Mouse (Mus musculus) heart, embryonic 11.5 days (tissue): ENCODE results near the gene Gm7138. TPM values are rescaled to one million over a fixed set of nuclear protein-coding genes. Genes with fewer than 3 reads are reported as not detected.
"Not testable (repeated sequence)": the region's sequence is repeated elsewhere in the genome, so short reads cannot be mapped to it uniquely, and the experiment has no call there.

ENCODE experiments used
- ATAC-seq: fragments of 200-750 bp; cut with Nextera tagmentation; replicated peaks from 2 replicates; pipeline ENCODE4 v1.8.0; 2017; ENCODE audit warnings: moderate library complexity; ENCODE audit not compliant: insufficient number of reproducible peaks, low FRiP score, low TSS enrichment
- H3K27ac ChIP-seq: fragments of 300-500 bp; sonication (generic); 2 replicates; pipeline ENCODE4 v1.5.1; 2014; ENCODE audit warnings: mild to moderate bottlenecking, low read depth, low read length
- H3K27me3 ChIP-seq: fragments of 300-500 bp; sonication (generic); 2 replicates; pipeline ENCODE4 v1.6.1; 2014; ENCODE audit warnings: mild to moderate bottlenecking, low read length, mixed read lengths; ENCODE audit not compliant: control insufficient read depth, insufficient read depth
- H3K36me3 ChIP-seq: fragments of 300-500 bp; sonication (generic); 2 replicates; pipeline ENCODE4 v1.6.1; 2014; ENCODE audit warnings: mild to moderate bottlenecking, low read length, moderate library complexity, mixed read lengths; ENCODE audit not compliant: control insufficient read depth, insufficient read depth
- H3K4me1 ChIP-seq: fragments of 300-500 bp; sonication (generic); 2 replicates; pipeline ENCODE4 v1.6.1; 2014; ENCODE audit warnings: low read length; ENCODE audit not compliant: control insufficient read depth, insufficient read depth
- H3K4me2 ChIP-seq: fragments of 300-500 bp; sonication (generic); 2 replicates; pipeline ENCODE4 v1.6.1; 2014; ENCODE audit warnings: mild to moderate bottlenecking, moderate library complexity
- H3K4me3 ChIP-seq: fragments of 300-500 bp; sonication (generic); 2 replicates; pipeline ENCODE4 v1.5.1; 2014; ENCODE audit warnings: low read depth, low read length
- H3K9ac ChIP-seq: fragments of 300-500 bp; sonication (generic); 2 replicates; pipeline ENCODE4 v1.6.1; 2014; ENCODE audit warnings: mild to moderate bottlenecking, low read depth, low read length, moderate library complexity
- H3K9me3 ChIP-seq: fragments of 300-500 bp; sonication (generic); replicated peaks from 2 replicates; pipeline ENCODE4 v1.6.1; 2016; ENCODE audit warnings: low read length; ENCODE audit not compliant: control insufficient read depth
- WGBS: fragments of 180-500 bp; shearing (Covaris S2); extraction: QIAGEN DNeasy Blood & Tissue Kit; methylation state at CpG from one replicate; pipeline ENCODE4 v1.1.7; 2014; ENCODE audit not compliant: insufficient replicate concordance; 5-methylcytosine and 5-hydroxymethylcytosine counted together
- polyA plus RNA-seq: library from polyadenylated mRNA; unstranded; fragments of >200 nt; fragmentation: Nextera tagmentation; extraction: Ambion mirVana; gene quantifications from 2 replicates; pipeline ENCODE4 v1.2.1, GENCODE M21; 2014

Gm7138 gene
- polyA plus RNA-seq, 1 experiment from 2014 or later = not detected

DNA sequence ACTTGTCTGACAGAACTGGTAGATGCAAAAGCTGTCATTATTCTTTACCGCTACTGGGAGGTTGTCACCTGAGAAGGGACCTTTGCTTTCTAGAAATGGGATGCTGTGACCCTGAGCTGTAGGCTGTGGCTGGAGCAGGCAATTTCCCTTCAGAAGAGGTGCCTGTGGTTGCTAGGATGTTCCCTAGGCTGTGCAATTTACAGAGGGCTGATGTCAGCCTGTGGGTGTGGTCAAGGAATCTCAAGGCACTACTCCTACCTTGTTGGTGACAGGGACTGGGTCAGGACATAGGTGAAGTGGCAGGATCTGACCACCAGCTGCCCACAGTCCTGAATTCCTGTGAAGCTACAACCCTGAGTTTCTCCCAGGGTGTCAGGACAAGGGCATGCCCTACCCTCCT is 7.0 kb downstream of the Gm7138 start:
- Histone ChIP-seq H3K27ac (no peak overlapping the region), H3K4me3 (no peak overlapping the region), H3K27me3 (no peaks in the 10 kb centered on the region), H3K9me3 (no peaks in the 10 kb centered on the region), H3K4me1 (no peaks in the 10 kb centered on the region), H3K4me2 (no peak overlapping the region), H3K9ac (no peak overlapping the region), H3K36me3 (no peaks in the 10 kb centered on the region)
- 68% methylated on average over 1 of the region's 1 CpGs for WGBS
- ATAC-seq = no peak

DNA sequence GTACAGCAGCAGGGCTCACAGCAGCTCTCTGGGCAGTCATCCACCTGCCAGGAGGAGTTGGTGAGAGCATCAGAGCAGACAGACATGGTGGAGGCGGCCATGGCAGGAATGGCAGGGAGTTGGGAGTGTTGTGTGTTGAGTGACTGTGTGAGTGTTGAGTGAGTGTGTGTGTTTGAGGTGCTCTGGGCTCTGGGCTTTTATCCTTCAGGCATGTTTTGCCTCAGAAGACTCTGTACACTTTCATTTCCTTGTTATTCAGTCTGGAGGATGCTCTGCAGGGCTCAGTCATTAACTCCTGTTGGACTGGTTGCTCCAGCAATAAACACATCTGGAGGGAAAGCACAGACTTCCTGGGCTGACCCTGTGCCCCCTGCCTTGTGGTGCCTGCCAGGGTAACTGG is 17.2 kb downstream of the Gm7138 start, which contains the start of gene Gm3233:
Gene Gm3233 (minus strand): TSS at position 101 of the 400 bp plus-strand sequence.
- ATAC-seq, H3K36me3 ChIP-seq, H3K4me2 ChIP-seq, H3K27ac ChIP-seq, H3K4me3 ChIP-seq, H3K9ac ChIP-seq, H3K27me3 ChIP-seq, H3K9me3 ChIP-seq, H3K4me1 ChIP-seq: not testable (repeated sequence)
- no CpG with 5 or more reads among the region's 1 CpGs for WGBS

DNA sequence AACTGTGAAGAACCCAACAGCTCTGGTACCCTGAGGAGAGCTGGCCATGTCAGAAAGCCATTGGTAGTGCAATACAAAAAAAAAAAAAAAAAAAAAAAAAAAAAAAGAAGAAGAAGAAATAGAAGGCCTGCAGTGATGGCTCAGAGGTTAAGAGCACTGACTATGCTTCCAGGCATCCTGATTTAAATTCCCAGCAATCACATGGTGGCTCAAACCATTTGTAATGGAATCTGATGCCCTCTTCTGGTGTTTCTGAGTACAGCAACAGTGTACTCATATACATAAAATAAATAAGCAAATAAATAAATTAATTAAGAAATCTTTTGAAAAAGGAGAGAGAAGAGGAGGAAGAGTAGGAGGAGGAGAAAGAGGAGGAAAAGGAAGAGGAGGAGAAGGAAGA is 23.3 kb downstream of the Gm7138 start:
- H3K9me3 ChIP-seq = no peaks in the 10 kb centered on the region
- no peak overlapping the region for H3K4me3 ChIP-seq
- H3K36me3 ChIP-seq = no peaks in the 10 kb centered on the region
- no peak overlapping the region for H3K4me2 ChIP-seq
- H3K27ac ChIP-seq = no peak overlapping the region
- H3K27me3 ChIP-seq = no peaks in the 10 kb centered on the region
- ATAC-seq = no peak
- H3K9ac ChIP-seq = no peak overlapping the region
- no peaks in the 10 kb centered on the region for H3K4me1 ChIP-seq

DNA sequence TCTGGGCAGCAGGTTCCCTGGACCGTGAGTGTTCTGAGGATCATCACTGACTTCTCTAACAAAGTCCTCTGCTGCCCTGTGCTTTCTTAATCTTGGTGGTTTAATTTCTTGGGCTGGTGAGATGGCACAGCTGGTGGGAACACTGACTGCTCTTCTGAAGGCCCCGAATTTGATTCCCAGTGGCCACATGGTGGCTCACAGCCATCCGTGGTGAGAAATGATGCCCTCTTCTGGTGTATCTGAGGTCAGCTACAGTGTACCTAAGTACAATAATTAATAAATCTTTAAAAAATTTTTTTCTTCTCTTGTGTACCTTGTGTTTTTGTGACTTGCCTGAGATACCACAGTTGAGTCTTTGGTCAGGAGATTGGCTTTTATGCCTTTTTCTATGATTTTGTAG is 24.4 kb downstream of the Gm7138 start:
- not testable (repeated sequence) for H3K27ac ChIP-seq, H3K4me1 ChIP-seq, H3K9ac ChIP-seq, ATAC-seq, H3K4me2 ChIP-seq, H3K36me3 ChIP-seq, H3K4me3 ChIP-seq, H3K27me3 ChIP-seq, H3K9me3 ChIP-seq
- 47% methylated on average over 3 of the region's 3 CpGs for WGBS

DNA sequence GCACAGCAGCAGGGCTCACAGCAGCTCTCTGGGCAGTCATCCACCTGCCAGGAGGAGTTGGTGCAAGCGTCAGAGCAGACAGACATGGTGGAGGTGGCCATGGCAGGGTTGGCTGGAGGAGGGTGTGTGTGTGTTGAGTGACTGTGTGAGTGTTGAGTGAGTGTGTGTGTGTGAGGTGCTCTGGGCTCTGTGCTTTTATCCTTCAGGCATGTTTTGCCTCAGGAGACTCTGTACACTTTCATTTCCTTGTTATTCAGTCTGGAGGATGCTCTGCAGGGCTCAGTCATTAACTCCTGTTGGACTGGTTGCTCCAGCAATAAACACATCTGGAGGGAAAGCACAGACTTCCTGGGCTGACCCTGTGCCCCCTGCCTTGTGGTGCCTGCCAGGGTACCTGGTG is 25.5 kb downstream of the Gm7138 start, which contains the start of gene Gm9736:
Gene Gm9736 (minus strand): TSS at position 101 of the 400 bp plus-strand sequence.
- not testable (repeated sequence) for H3K4me2 ChIP-seq, H3K4me1 ChIP-seq, H3K27me3 ChIP-seq, ATAC-seq, H3K4me3 ChIP-seq, H3K36me3 ChIP-seq, H3K9me3 ChIP-seq, H3K9ac ChIP-seq, H3K27ac ChIP-seq
- 46% methylated on average over 1 of the region's 1 CpGs for WGBS

DNA sequence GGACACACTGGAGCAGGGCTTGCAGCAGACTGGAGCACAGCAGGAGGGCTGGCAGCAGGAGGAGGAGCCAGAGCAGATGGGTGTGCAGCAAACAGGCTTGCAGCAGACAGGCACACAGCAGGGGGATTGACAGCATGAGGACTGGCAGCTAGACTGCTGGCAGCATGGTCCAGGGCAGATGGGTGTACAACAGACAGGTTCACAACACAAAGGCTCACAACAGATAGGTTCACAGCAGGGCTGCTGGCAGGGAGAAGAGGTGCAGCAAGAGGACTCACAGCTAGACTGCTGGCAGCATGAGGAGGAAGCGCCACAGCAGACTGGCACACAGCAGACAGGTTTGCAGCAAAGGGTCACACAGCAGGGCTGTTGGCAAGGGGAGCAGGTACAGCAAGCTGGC is 26.1 kb downstream of the Gm7138 start:
- ATAC-seq, H3K4me3 ChIP-seq, H3K9me3 ChIP-seq, H3K4me2 ChIP-seq, H3K4me1 ChIP-seq, H3K27me3 ChIP-seq, H3K27ac ChIP-seq, H3K9ac ChIP-seq, H3K36me3 ChIP-seq: not testable (repeated sequence)
- 65% methylated on average over 1 of the region's 1 CpGs for WGBS

DNA sequence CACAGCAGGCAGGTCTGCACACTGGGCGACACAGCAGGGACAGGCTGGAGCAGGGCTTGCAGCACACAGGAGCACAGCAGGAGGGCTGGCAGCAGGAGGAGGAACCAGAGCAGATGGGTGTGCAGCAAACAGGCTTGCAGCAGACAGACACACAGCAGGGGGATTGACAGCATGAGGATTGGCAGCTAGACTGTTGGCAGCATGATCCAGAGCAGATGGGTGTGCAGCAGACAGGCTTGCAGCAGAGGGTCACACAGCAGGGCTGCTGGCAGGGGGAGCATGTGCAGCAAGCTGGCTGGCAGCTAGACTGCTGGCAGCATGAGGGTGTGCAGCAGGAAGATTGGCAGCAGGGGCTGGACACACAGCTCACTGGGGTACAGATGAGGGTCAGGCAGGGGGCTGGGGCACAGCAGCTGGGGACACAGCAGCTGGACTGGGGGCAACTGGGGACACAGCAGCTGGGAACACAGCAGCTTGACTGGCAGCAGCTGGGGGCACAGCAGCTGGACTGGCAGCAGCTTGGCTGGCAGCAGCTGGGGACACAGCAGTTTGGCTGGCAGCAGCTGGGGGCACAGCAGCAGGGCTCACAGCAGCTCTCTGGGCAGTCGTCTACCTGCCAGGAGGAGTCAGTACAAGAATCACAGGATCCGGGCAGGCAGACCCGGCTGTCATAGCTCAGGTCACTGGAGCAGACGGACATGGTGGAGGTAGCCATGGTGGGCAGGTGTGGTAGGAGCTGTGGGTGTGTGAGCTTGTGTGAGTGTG is 34.6 kb downstream of the Gm7138 start, which contains the start of gene Gm18596:
Gene Gm18596 (minus strand): TSS at position 715 of the 765 bp plus-strand sequence.
- H3K27ac ChIP-seq, ATAC-seq: not testable (repeated sequence)
- WGBS = 50% methylated on average over 4 of the region's 5 CpGs

DNA sequence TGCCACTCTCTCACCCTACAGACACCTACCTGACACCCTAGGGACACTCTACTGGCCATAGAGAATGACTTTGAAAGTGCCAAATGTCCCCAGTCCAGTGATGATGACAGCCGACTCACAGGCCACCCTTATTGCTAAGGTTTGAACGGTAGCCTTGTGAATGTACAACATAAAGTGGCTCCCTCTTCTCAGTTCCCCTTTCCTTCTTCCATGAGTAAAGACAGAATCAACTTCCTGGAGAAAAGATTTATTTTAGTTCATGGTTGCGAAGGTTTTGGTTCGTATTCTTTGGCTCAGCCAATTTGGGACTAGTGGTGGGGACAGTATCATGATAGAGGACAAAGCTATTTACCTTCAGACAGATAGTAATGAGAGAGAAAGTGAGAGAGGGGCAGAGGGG is 37.8 kb downstream of the Gm7138 start:
- no peak overlapping the region for H3K4me2 ChIP-seq
- WGBS = 78% methylated on average over 4 of the region's 4 CpGs
- no peak for ATAC-seq
- peaks cover 3% of the 10 kb centered on the region; the same call in 1 of the 2 replicates for H3K9me3 ChIP-seq
- H3K27ac ChIP-seq = no peak overlapping the region
- no peaks in the 10 kb centered on the region for H3K4me1 ChIP-seq
- H3K4me3 ChIP-seq = no peak overlapping the region
- H3K9ac ChIP-seq = no peak overlapping the region
- H3K27me3 ChIP-seq = no peaks in the 10 kb centered on the region
- H3K36me3 ChIP-seq = no peaks in the 10 kb centered on the region

More for the DNA sequence above, 34.6 kb downstream of the Gm7138 start, which contains the start of gene Gm18596:
- not testable (repeated sequence) for H3K9ac ChIP-seq, H3K27me3 ChIP-seq, H3K4me1 ChIP-seq, H3K9me3 ChIP-seq, H3K4me2 ChIP-seq, H3K36me3 ChIP-seq, H3K4me3 ChIP-seq

DNA sequence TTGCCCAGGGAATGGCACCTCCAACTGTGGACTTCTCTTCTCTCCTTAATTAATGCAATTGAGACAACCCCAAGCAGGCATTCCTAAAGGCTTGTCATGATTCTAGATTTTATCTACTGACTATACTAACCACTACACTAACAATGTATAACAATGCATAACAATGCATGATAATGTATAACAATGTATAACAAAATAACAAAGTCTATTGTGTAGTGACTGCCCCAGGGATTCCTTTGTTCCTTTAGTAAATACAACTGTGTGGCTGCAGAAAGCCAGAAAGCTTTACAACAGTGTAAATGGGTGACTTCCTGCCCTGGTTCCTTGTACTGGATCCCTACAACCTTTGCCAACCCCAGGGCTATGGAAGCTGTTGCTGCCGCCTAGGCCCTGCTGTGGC is 40.8 kb downstream of the Gm7138 start:
- Histone ChIP-seq H3K9me3 (peaks cover 3% of the 10 kb centered on the region; the same call in 1 of the 2 replicates), H3K4me1 (no peaks in the 10 kb centered on the region), H3K4me2 (no peak overlapping the region), H3K27me3 (no peaks in the 10 kb centered on the region), H3K36me3 (no peaks in the 10 kb centered on the region), H3K9ac (no peak overlapping the region), H3K27ac (no peak overlapping the region), H3K4me3 (no peak overlapping the region)
- WGBS = 94% methylated on average over 1 of the region's 1 CpGs
- no peak for ATAC-seq
